Mouse (Mus musculus): ENCODE measurements at regions not wholly inside any gene's neighbourhood (a gene's known extent, or its start where the extent isn't known, plus 50 kb on each side); places are given as distances from the start of the nearest gene placed in this dataset.

- no peak for TF ChIP-seq POLR2A (IDR thresholded peaks at IDR 0.05; ENCODE audit: borderline replicate concordance, extremely low read depth, insufficient read depth, insufficient read length, poor library complexity, severe bottlenecking)
- no peak for TF ChIP-seq CTCF (IDR thresholded peaks at IDR 0.05; ENCODE audit: borderline replicate concordance, extremely low read depth, insufficient read depth, insufficient read length)
- DNase-seq (ENCODE audit: low read depth), result no peak
These were observed 1410.9 kb downstream of the Slc22a22 start for GRCm38 (mm10) chr15:56066540-56066939.

GRCm38 (mm10) chr15:56065872-56066534, 1411.4 kb downstream of the Slc22a22 start:
- TF ChIP-seq CTCF (IDR thresholded peaks at IDR 0.05; ENCODE audit: borderline replicate concordance, extremely low read depth, insufficient read depth, insufficient read length), result peak; percentile 50; the same call in 1 of the 2 replicates
- no peak for TF ChIP-seq POLR2A (IDR thresholded peaks at IDR 0.05; ENCODE audit: borderline replicate concordance, extremely low read depth, insufficient read depth, insufficient read length, poor library complexity, severe bottlenecking)
- DNase-seq (ENCODE audit: low read depth), result peak; percentile 89

GRCm38 (mm10) chr15:56062576-56062975, 1414.8 kb downstream of the Slc22a22 start:
- DNase-seq (ENCODE audit: low read depth), result no peak
- no peak for TF ChIP-seq POLR2A (IDR thresholded peaks at IDR 0.05; ENCODE audit: borderline replicate concordance, extremely low read depth, insufficient read depth, insufficient read length, poor library complexity, severe bottlenecking)
- TF ChIP-seq CTCF (IDR thresholded peaks at IDR 0.05; ENCODE audit: borderline replicate concordance, extremely low read depth, insufficient read depth, insufficient read length), result no peak

- TF ChIP-seq POLR2A (IDR thresholded peaks at IDR 0.05; ENCODE audit: borderline replicate concordance, extremely low read depth, insufficient read depth, insufficient read length, poor library complexity, severe bottlenecking), result no peak
- TF ChIP-seq CTCF (IDR thresholded peaks at IDR 0.05; ENCODE audit: borderline replicate concordance, extremely low read depth, insufficient read depth, insufficient read length), result no peak
- DNase-seq (ENCODE audit: low read depth), result no peak
These were observed 1416.1 kb downstream of the Slc22a22 start for GRCm38 (mm10) chr15:56061326-56061725.

- TF ChIP-seq POLR2A (IDR thresholded peaks at IDR 0.05; ENCODE audit: borderline replicate concordance, extremely low read depth, insufficient read depth, insufficient read length, poor library complexity, severe bottlenecking) (no peak), CTCF (IDR thresholded peaks at IDR 0.05; ENCODE audit: borderline replicate concordance, extremely low read depth, insufficient read depth, insufficient read length) (no peak)
- peak; percentile 31 for DNase-seq (ENCODE audit: low read depth)
These were observed 1426.7 kb downstream of the Slc22a22 start for GRCm38 (mm10) chr15:56050716-56051115.

GRCm38 (mm10) chr15:56047832-56048231, 1429.6 kb downstream of the Slc22a22 start:
- no peak for DNase-seq (ENCODE audit: low read depth)
- TF ChIP-seq CTCF (IDR thresholded peaks at IDR 0.05; ENCODE audit: borderline replicate concordance, extremely low read depth, insufficient read depth, insufficient read length) (no peak), POLR2A (IDR thresholded peaks at IDR 0.05; ENCODE audit: borderline replicate concordance, extremely low read depth, insufficient read depth, insufficient read length, poor library complexity, severe bottlenecking) (no peak)

- peak; percentile 85 for DNase-seq (ENCODE audit: low read depth)
- TF ChIP-seq POLR2A (IDR thresholded peaks at IDR 0.05; ENCODE audit: borderline replicate concordance, extremely low read depth, insufficient read depth, insufficient read length, poor library complexity, severe bottlenecking) (no peak), CTCF (IDR thresholded peaks at IDR 0.05; ENCODE audit: borderline replicate concordance, extremely low read depth, insufficient read depth, insufficient read length) (peak; percentile 92)
These were observed 1430.5 kb downstream of the Slc22a22 start for GRCm38 (mm10) chr15:56046679-56047532.

- TF ChIP-seq CTCF (IDR thresholded peaks at IDR 0.05; ENCODE audit: borderline replicate concordance, extremely low read depth, insufficient read depth, insufficient read length) (no peak), POLR2A (IDR thresholded peaks at IDR 0.05; ENCODE audit: borderline replicate concordance, extremely low read depth, insufficient read depth, insufficient read length, poor library complexity, severe bottlenecking) (no peak)
- DNase-seq (ENCODE audit: low read depth), result no peak
These were observed 1431.7 kb downstream of the Slc22a22 start for GRCm38 (mm10) chr15:56045510-56046245.

GRCm38 (mm10) chr15:56043282-56043681, 1434.1 kb downstream of the Slc22a22 start:
- no peak for TF ChIP-seq POLR2A (IDR thresholded peaks at IDR 0.05; ENCODE audit: borderline replicate concordance, extremely low read depth, insufficient read depth, insufficient read length, poor library complexity, severe bottlenecking)
- TF ChIP-seq CTCF (IDR thresholded peaks at IDR 0.05; ENCODE audit: borderline replicate concordance, extremely low read depth, insufficient read depth, insufficient read length), result no peak
- DNase-seq (ENCODE audit: low read depth), result no peak

GRCm38 (mm10) chr15:56042449-56042848, 1435.0 kb downstream of the Slc22a22 start:
- no peak for TF ChIP-seq POLR2A (IDR thresholded peaks at IDR 0.05; ENCODE audit: borderline replicate concordance, extremely low read depth, insufficient read depth, insufficient read length, poor library complexity, severe bottlenecking)
- TF ChIP-seq CTCF (IDR thresholded peaks at IDR 0.05; ENCODE audit: borderline replicate concordance, extremely low read depth, insufficient read depth, insufficient read length), result no peak
- no peak for DNase-seq (ENCODE audit: low read depth)

GRCm38 (mm10) chr15:56030007-56030406, 1447.4 kb downstream of the Slc22a22 start:
- TF ChIP-seq CTCF (IDR thresholded peaks at IDR 0.05; ENCODE audit: borderline replicate concordance, extremely low read depth, insufficient read depth, insufficient read length) (no peak), POLR2A (IDR thresholded peaks at IDR 0.05; ENCODE audit: borderline replicate concordance, extremely low read depth, insufficient read depth, insufficient read length, poor library complexity, severe bottlenecking) (no peak)
- DNase-seq (ENCODE audit: low read depth), result no peak
